Mouse (Mus musculus) forebrain, postnatal 0 days (tissue): ENCODE data around the gene Capn13. TPM values are rescaled to one million over a fixed set of nuclear protein-coding genes. Genes with fewer than 3 reads are reported as not detected.

ENCODE experiments used
- ATAC-seq: fragments of 200-750 bp; cut with Nextera tagmentation; 2 replicates; pipeline ENCODE4 v1.8.0; 2017; ENCODE audit warnings: mild to moderate bottlenecking, moderate library complexity
- DNase-seq: peaks from one replicate; pipeline ENCODE4 v3.0.0-alpha.2; 2015
- H3K27ac ChIP-seq: fragments of 300-500 bp; sonication (generic); 2 replicates; pipeline ENCODE4 v1.5.1; 2014; ENCODE audit warnings: low read depth, mild to moderate bottlenecking, antibody characterized with exemption, low read length, moderate library complexity, mixed read lengths
- H3K27me3 ChIP-seq: fragments of 300-500 bp; sonication (generic); 2 replicates; pipeline ENCODE4 v1.6.1; 2014; ENCODE audit warnings: mild to moderate bottlenecking, low read length, mixed read lengths; ENCODE audit not compliant: insufficient read depth
- H3K36me3 ChIP-seq: fragments of 300-500 bp; sonication (generic); 2 replicates; pipeline ENCODE4 v1.6.1; 2014; ENCODE audit warnings: mild to moderate bottlenecking, moderate library complexity; ENCODE audit not compliant: insufficient read depth
- H3K4me1 ChIP-seq: fragments of 300-500 bp; sonication (generic); 2 replicates; pipeline ENCODE4 v1.6.1; 2014; ENCODE audit warnings: antibody characterized with exemption; ENCODE audit not compliant: insufficient read depth
- H3K4me2 ChIP-seq: fragments of 300-500 bp; sonication (generic); 2 replicates; pipeline ENCODE4 v1.6.1; 2014; ENCODE audit warnings: low read depth, mild to moderate bottlenecking, moderate library complexity
- H3K4me3 ChIP-seq: fragments of 300-500 bp; sonication (generic); 2 replicates; pipeline ENCODE4 v1.5.1; 2014; ENCODE audit warnings: low read depth, low read length, mixed read lengths
- H3K9ac ChIP-seq: fragments of 300-500 bp; sonication (generic); 2 replicates; pipeline ENCODE4 v1.6.1; 2014; ENCODE audit warnings: mild to moderate bottlenecking
- H3K9me3 ChIP-seq: fragments of 300-500 bp; sonication (generic); 2 replicates; pipeline ENCODE4 v1.6.1; 2016; ENCODE audit warnings: low read length
- CTCF ChIP-seq: sonication (generic); IDR thresholded peaks from 2 replicates; pipeline ENCODE4 v1.5.1; 2016; ENCODE audit warnings: antibody characterized with exemption, control low read depth, low read depth
- WGBS: fragments of 180-500 bp; shearing (Covaris S2); extraction: QIAGEN DNeasy Blood & Tissue Kit; methylation state at CpG from one replicate; pipeline ENCODE4 v1.1.7; 2014; 5-methylcytosine and 5-hydroxymethylcytosine counted together
- polyA plus RNA-seq: library from polyadenylated mRNA; unstranded; fragments of >200 nt; fragmentation: Nextera tagmentation; extraction: Ambion mirVana; gene quantifications from 2 replicates; pipeline ENCODE4 v1.2.1, GENCODE M21; 2015
- total RNA-seq: library from RNA; depleted of rRNA; stranded (reverse); fragments of >200 nt; gene quantifications from 2 replicates; pipeline ENCODE4 v1.2.3, GENCODE M21; 2014

The Capn13 gene
- total and polyA plus RNA-seq, 2 experiments from 2014 or later: not detected

DNA sequence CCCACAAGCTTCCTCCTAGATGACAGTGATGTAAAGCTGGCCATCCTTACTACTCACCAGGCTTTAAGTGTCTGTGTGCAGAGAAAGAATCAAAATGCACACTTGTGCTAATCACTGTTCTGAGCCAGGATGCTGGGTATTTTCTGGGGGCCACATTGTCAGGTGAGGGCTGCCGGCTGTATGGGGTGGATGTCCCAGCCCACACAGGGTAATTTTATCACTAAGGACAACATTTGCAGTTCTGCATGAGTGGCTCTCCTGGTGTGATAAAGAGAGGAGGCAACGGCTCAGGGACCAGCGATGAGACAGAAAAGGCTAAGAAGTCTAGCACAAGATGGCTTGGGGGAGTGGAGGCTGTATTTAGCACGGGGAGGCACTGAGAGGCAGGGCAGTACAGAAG is 11.2 kb upstream of the Capn13 start:
- Histone ChIP-seq H3K36me3 (no peaks in the 10 kb centered on the region), H3K9ac (no peak overlapping the region), H3K9me3 (no peaks in the 10 kb centered on the region), H3K27ac (no peak overlapping the region), H3K4me3 (no peak overlapping the region), H3K4me2 (no peak overlapping the region), H3K27me3 (no peaks in the 10 kb centered on the region), H3K4me1 (no peaks in the 10 kb centered on the region)
- WGBS: 66% methylated on average over 4 of the region's 4 CpGs
- no peak for TF ChIP-seq CTCF
- ATAC-seq: no peak
- no peak for DNase-seq

DNA sequence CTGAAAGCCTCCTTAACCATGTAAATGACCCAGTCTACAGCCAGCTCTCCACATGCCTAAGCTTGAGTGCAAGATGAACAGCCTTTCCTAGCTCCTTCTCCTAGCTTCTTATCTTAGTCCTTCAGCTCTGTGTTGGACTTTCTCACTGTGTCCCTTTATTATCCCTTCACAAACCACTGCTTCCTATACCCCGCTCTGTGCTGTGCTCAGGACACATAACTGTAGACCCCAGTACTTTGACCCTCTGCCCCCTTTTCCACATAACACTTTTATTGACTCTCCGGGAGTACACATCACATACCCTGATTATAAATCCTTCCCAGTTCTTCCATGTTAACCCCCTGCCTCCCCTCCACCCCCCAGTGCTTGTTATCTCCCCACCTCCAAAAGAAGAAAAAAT is 606 bp upstream of the Capn13 start:
- 93% methylated on average over 2 of the region's 2 CpGs for WGBS
- no peaks in the 10 kb centered on the region for H3K27me3 ChIP-seq
- H3K9me3 ChIP-seq: no peaks in the 10 kb centered on the region
- DNase-seq: no peak
- no peak overlapping the region for H3K27ac ChIP-seq
- H3K4me2 ChIP-seq: no peak overlapping the region
- no peak overlapping the region for H3K4me3 ChIP-seq
- TF ChIP-seq CTCF: no peak
- H3K9ac ChIP-seq: no peak overlapping the region
- no peak for ATAC-seq
- H3K4me1 ChIP-seq: no peaks in the 10 kb centered on the region
- H3K36me3 ChIP-seq: no peaks in the 10 kb centered on the region

DNA sequence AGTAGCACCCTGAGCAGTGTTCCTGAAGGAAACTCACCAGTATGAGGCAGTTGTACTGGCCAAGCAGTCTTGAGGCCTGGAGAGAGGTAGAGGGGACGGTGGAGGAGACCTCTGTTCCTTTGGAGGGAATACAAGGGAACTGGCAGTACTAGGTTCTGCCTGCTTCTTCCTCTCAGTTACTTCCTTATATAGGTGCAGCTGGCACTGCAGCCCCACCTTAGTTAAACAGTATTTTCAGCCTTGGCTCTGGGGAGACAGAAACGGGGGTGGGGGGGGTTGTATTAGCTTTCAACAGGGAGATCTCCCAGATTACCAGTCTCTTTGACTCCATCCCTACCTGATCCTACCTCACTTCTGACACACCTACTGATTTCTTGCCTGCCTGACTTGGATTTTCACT is 1.5 kb downstream of the Capn13 start:
- Histone ChIP-seq H3K4me1 (no peaks in the 10 kb centered on the region), H3K27ac (no peak overlapping the region), H3K4me2 (no peak overlapping the region), H3K9ac (no peak overlapping the region), H3K4me3 (no peak overlapping the region), H3K27me3 (no peaks in the 10 kb centered on the region), H3K36me3 (no peaks in the 10 kb centered on the region), H3K9me3 (no peaks in the 10 kb centered on the region)
- no peak for TF ChIP-seq CTCF
- WGBS: 71% methylated on average over 2 of the region's 2 CpGs
- no peak for ATAC-seq
- no peak for DNase-seq

DNA sequence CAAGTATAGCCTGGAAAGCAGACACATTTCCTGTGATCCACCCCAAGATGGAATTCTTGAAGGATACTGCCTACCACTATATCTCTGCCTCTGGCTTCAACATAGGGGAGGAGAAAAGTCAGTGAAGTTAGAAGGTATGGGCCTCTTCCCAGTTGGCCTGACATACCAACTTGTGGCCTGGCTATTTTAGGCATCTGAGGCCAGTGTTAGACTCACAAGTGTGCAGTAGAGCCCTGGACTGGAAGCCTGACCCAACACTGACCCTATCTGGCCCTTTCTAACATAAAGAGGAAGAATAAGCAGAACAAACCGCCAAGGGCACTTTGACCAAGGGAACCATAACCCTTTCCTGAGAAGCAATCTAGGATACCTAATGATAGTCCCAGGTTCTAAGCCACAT is 7.3 kb downstream of the Capn13 start:
- Histone ChIP-seq H3K9ac (no peak overlapping the region), H3K4me1 (0 out of 2 replicates have a peak, but pooled peaks cover 4% of the 10 kb centered on the region), H3K36me3 (no peaks in the 10 kb centered on the region), H3K9me3 (no peaks in the 10 kb centered on the region), H3K4me3 (no peak overlapping the region), H3K4me2 (no peak overlapping the region), H3K27me3 (no peaks in the 10 kb centered on the region), H3K27ac (no peak overlapping the region)
- 92% methylated on average over 1 of the region's 1 CpGs for WGBS
- ATAC-seq: no peak
- no peak for TF ChIP-seq CTCF
- no peak for DNase-seq

DNA sequence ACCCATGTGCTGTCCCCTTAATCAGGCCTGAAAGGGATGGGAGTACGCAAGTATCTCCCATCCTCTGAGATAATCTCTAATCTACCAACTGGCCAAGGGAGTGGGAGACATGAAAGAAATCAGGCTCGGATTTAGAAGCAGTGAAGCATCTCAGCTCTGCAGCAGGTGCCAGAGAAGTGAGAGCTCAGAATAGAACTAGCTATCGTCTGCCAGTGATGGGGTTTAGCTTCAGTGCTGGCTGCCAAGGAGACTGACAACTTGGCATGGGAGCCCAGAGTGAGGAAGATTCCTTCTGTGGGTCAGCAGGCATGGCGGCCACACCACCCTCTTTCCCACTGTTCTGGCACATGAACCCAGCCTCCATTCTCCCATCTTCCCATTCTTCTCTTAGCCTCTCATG is 8.9 kb downstream of the Capn13 start:
- 36% methylated on average over 4 of the region's 4 CpGs for WGBS
- ATAC-seq (peak; percentile 35), DNase-seq (peak; percentile 47)
- H3K4me3 ChIP-seq: no peak overlapping the region
- H3K27me3 ChIP-seq: no peaks in the 10 kb centered on the region
- 0 out of 2 replicates have a peak, but pooled peaks cover 4% of the 10 kb centered on the region for H3K4me1 ChIP-seq
- no peaks in the 10 kb centered on the region for H3K9me3 ChIP-seq
- no peak overlapping the region for H3K9ac ChIP-seq
- no peaks in the 10 kb centered on the region for H3K36me3 ChIP-seq
- no peak overlapping the region for H3K4me2 ChIP-seq
- no peak for TF ChIP-seq CTCF
- no peak overlapping the region for H3K27ac ChIP-seq

DNA sequence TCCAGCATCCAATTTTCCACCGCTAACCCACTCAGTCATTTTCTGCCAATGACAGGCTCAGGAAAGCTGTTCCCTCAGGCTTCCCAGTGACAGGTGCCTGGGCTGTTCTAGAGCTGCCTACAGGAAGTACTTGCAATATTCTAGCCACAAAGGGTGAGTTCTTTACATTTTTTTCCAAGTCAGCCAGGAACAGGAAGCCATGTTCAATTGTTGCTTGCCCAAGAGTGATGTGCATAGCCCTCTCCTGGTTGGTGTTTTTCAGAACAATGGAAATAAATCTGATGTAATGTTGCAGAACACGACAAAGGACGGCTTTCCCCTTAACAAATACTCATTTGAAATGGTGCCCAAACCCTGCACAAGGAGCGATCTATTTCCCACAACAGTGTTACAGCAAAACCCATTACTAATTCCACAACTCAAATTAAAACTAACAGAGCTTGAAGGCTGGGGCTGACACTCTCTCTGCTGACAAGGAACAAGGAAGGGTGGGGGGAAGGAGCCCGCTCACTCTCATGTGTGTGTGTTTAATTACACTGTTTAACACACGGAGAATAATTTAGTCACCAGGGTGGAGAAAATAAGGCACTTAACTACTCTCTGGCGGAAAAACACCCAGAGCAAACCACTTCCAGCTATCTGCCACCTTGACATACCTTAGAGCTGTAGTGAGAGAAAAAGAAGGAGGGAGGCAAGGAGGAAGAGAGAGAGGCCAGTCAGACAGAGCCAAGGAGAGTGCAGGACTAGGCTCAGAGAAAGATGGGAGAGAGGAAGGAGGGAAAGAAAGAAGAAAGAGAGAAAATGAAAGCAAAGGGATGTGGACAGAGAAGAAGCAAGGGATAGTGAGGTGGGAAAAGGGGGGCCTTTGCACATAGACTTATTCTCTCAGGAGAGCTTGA is 10.2 kb downstream of the Capn13 start:
- H3K9me3 ChIP-seq: no peaks in the 10 kb centered on the region
- 0 out of 2 replicates have a peak, but pooled peaks cover 4% of the 10 kb centered on the region for H3K4me1 ChIP-seq
- peak; percentile 87 for ATAC-seq
- no peak overlapping the region for H3K4me3 ChIP-seq
- 20% methylated on average over 7 of the region's 7 CpGs for WGBS
- H3K36me3 ChIP-seq: no peaks in the 10 kb centered on the region
- H3K27ac ChIP-seq: peak overlapping the region; percentile 42; the same call in 1 of the 2 replicates
- no peak for TF ChIP-seq CTCF
- H3K9ac ChIP-seq: no peak overlapping the region
- peak; percentile 51 for DNase-seq
- no peaks in the 10 kb centered on the region for H3K27me3 ChIP-seq
- no peak overlapping the region for H3K4me2 ChIP-seq

DNA sequence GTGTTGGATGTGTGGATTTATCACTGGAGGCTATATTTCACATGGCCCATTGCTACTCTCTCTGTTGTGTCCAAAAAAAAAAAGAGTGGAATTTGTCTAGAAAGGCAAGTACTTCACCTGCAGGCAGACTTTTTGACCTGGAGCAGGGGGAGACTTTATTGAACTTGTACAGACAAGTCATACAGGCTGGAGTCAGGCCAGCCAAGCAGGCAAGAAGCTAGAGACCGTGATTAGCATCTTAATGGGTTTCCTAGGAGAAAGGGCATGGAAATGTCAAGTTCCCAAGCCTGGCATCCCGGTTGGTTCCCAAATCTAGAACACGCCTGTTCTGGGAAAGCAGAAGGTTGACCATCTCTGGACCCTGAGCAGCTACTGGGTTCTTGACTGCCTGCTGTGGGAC is 11.3 kb downstream of the Capn13 start:
- Histone ChIP-seq H3K36me3 (no peaks in the 10 kb centered on the region), H3K27me3 (no peaks in the 10 kb centered on the region), H3K4me3 (no peak overlapping the region), H3K4me2 (no peak overlapping the region), H3K9ac (no peak overlapping the region), H3K4me1 (0 out of 2 replicates have a peak, but pooled peaks cover 4% of the 10 kb centered on the region), H3K9me3 (no peaks in the 10 kb centered on the region), H3K27ac (no peak overlapping the region)
- TF ChIP-seq CTCF: no peak
- ATAC-seq (no peak), DNase-seq (no peak)
- WGBS: 64% methylated on average over 3 of the region's 3 CpGs
